Mouse (Mus musculus) embryonic fibroblast, embryonic 13.5 days (primary cell): Measurements from ENCODE around the gene Reep3.

Experiments
- CTCF ChIP-seq: IDR thresholded peaks from 2 replicates; pipeline ENCODE4 v1.5.1; 2011; ENCODE audit warnings: mild to moderate bottlenecking, control low read depth, low read length, moderate library complexity, borderline replicate concordance; ENCODE audit not compliant: insufficient read depth
- POLR2A ChIP-seq: IDR thresholded peaks from 2 replicates; pipeline ENCODE4 v1.6.1; 2011; ENCODE audit warnings: low read depth, mild to moderate bottlenecking, control low read depth, low read length, moderate library complexity

GRCm38 (mm10) chr10:67087447-67088226 lies 9.1 kb downstream of the Reep3 start:
- no peak for TF ChIP-seq CTCF
- TF ChIP-seq POLR2A: no peak
